Mouse (Mus musculus) cortical plate, adult 2 months (tissue): ENCODE data around the gene Trim16.

Experiments
- CTCF ChIP-seq: fragments of 200-500 bp; IDR thresholded peaks from 2 replicates; pipeline ENCODE4 v1.5.1; 2011; ENCODE audit warnings: mild to moderate bottlenecking, control low read depth, low read length; ENCODE audit not compliant: insufficient read depth; ENCODE audit errors: extremely low read depth
- POLR2A ChIP-seq: fragments of 200-500 bp; IDR thresholded peaks from 2 replicates; pipeline ENCODE4 v1.6.1; 2011; ENCODE audit warnings: mild to moderate bottlenecking, low read length, control low read depth; ENCODE audit not compliant: insufficient read depth; ENCODE audit errors: extremely low read depth

DNA sequence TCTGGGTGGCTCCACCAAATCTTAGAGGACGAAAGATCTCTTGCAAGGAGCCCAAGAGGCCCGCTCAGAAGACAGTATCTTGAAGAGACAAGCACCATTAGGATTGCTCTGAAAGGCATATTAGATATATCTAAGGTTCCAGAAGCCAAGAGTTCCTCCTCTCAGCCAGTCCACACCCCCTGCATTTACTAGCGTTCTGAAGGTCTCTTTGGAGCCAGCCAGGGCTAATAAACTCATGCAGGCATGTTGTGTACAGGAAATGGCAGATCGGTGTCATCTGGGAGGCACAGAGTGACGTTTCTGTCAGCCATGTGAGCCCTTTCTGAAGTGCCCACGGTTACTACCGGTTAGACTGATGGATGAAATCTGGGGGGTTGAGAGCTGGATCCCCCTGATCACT is 4.2 kb downstream of the Trim16 start:
- no peak for TF ChIP-seq CTCF
- no peak for TF ChIP-seq POLR2A
